Mouse (Mus musculus): ENCODE data around the gene Ift122.

DNA sequence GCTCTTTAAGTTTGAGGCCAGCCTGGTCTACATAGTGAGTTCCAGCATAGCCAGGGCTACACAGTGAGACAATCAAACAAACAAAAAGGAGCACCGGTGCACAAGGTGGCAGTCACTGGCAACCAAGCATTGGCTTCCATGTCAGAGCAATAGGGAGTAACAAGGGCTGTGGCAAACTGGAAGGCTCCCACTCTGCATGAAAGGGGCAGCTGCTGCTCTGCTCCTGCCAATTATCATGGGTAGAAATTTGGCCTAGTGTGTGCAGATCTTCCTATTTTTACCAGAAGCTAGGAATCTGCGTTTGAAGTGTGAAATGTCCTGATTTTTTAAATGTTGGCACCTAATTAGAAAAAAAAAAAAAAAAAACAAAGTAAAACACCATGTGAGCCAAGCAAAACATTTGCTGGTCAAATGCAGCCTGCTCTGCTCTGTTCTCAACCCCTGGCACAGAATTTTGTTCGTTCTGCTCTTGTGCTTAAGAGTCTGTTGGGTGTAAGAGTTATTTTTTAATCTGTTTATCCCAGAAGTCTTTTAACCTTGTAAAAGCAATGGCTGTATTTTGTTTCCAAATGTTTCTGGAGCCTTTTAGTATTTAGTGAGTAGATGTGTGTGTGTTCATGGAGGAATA is 2.6 kb downstream of the Ift122 start:
- TF ChIP-seq POLR2A (IDR thresholded peaks at IDR 0.05; ENCODE audit: borderline replicate concordance, control insufficient read depth, low read depth, low read length) (no peak), CTCF (IDR thresholded peaks at IDR 0.05; ENCODE audit: control insufficient read depth, insufficient read depth, low read length) (no peak)
